Mouse (Mus musculus) limb, embryonic 10.5 days (tissue): ENCODE measurements around the gene Erich4. TPM values are rescaled to one million over a fixed set of nuclear protein-coding genes. Genes with fewer than 3 reads are reported as not detected.

ENCODE experiments used
- polyA plus RNA-seq: library from polyadenylated mRNA; unstranded; fragments of >200 nt; fragmentation: Nextera tagmentation; extraction: Ambion mirVana; gene quantifications from 2 replicates; pipeline ENCODE4 v1.2.1, GENCODE M21; 2016

The Erich4 gene
- polyA plus RNA-seq, 1 experiment from 2014 or later, result not detected

Other genes starting within 250 kb of the Erich4 start
- not detected in 2 replicates for gene Cnfn, start 246.2 kb downstream of the Erich4 start, polyA plus RNA-seq
- 8.4 and 8.9 TPM in 2 replicates for gene Lipe, start 217.2 kb downstream of the Erich4 start, polyA plus RNA-seq
- gene Cxcl17, start 203.0 kb downstream of the Erich4 start, polyA plus RNA-seq, result 0.54 and 0.91 TPM in 2 replicates
- gene Ceacam1, start 138.3 kb downstream of the Erich4 start, polyA plus RNA-seq, result 1.5 and 1.7 TPM in 2 replicates
- 0.08 TPM in 1 of 2 replicates, not detected in the other for gene Ceacam2, start 76.0 kb downstream of the Erich4 start, polyA plus RNA-seq
- gene Dmac2, start 3.5 kb upstream of the Erich4 start, polyA plus RNA-seq, result 34.1 and 35.2 TPM in 2 replicates
- gene B3gnt8, start 10.8 kb upstream of the Erich4 start, polyA plus RNA-seq, result 1.4 and 1.9 TPM in 2 replicates
- gene Bckdha, start 43.1 kb upstream of the Erich4 start, polyA plus RNA-seq, result 63.0 and 66.4 TPM in 2 replicates
- 88.3 and 109 TPM in 2 replicates for gene Exosc5, start 43.3 kb upstream of the Erich4 start, polyA plus RNA-seq
- 2.9 and 3.4 TPM in 2 replicates for gene Tmem91, start 59.3 kb upstream of the Erich4 start, polyA plus RNA-seq
- 33.0 and 37.7 TPM in 2 replicates for gene B9d2, start 64.9 kb upstream of the Erich4 start, polyA plus RNA-seq
- 1.4 and 1.6 TPM in 2 replicates for gene Tgfb1, start 71.1 kb upstream of the Erich4 start, polyA plus RNA-seq
- gene Ccdc97, start 103.2 kb upstream of the Erich4 start, polyA plus RNA-seq, result 31.5 and 32.3 TPM in 2 replicates
- gene Hnrnpul1, start 138.9 kb upstream of the Erich4 start, polyA plus RNA-seq, result 61.7 and 67.7 TPM in 2 replicates
- 19.4 and 28.1 TPM in 2 replicates for gene Axl, start 172.8 kb upstream of the Erich4 start, polyA plus RNA-seq
- gene Cyp2s1, start 201.0 kb upstream of the Erich4 start, polyA plus RNA-seq, result 1.0 and 1.1 TPM in 2 replicates